21 mouse cellular contexts compared by ENCODE assay signal in genomic region chr11:44763992-44764835, GRCm38 (mm10).
A peak's percentile ranks its signal among the peaks of the same experiment; 100 is the strongest.
DNase-seq lines count a peak whose midpoint lies in the region; ATAC-seq lines count a peak whose summit lies in the region.
"Had no signal": no experiment of that assay in that cellular context is flagged by ENCODE, and none has a peak within 500 bp of the region (broad histone marks: within the 10 kb centered on the region; RNA-seq: fewer than 3 reads in every experiment).

No protein-coding gene starts in this region.

- H3K4me3 ChIP-seq in heart, embryonic 12.5 days, result no peak overlapping the region
- H3K4me3 ChIP-seq in neural tube, embryonic 13.5 days, result no peak overlapping the region
- H3K4me3 ChIP-seq in embryonic facial prominence, embryonic 10.5 days, result no peak overlapping the region
- no peak overlapping the region for H3K4me3 ChIP-seq in kidney, embryonic 15.5 days (replicated peaks)
- H3K4me3 ChIP-seq: embryonic facial prominence, embryonic 12.5 days; erythroblast, embryonic 14.5 days; forebrain, embryonic 13.5 days; heart, embryonic 15.5 days; layer of hippocampus, adult 2 months; limb, embryonic 15.5 days; megakaryocyte, embryonic 14.5 days had no signal

- H3K27me3 ChIP-seq in heart, embryonic 12.5 days (replicated peaks), result no peaks in the 10 kb centered on the region
- no peaks in the 10 kb centered on the region for H3K27me3 ChIP-seq in neural tube, embryonic 13.5 days
- H3K27me3 ChIP-seq in embryonic facial prominence, embryonic 10.5 days (replicated peaks; ENCODE audit: low read depth, poor library complexity, severe bottlenecking), result peaks cover 24% of the 10 kb centered on the region; the same call in 1 of the 2 replicates
- no peaks in the 10 kb centered on the region for H3K27me3 ChIP-seq in kidney, embryonic 15.5 days
- H3K27me3 ChIP-seq: embryonic facial prominence, embryonic 12.5 days; heart, embryonic 15.5 days; limb, embryonic 15.5 days had no signal

- H3K4me2 ChIP-seq in heart, embryonic 12.5 days, result no peak overlapping the region
- H3K4me2 ChIP-seq in neural tube, embryonic 13.5 days, result no peak overlapping the region
- H3K4me2 ChIP-seq in kidney, embryonic 15.5 days, result no peak overlapping the region
- H3K4me2 ChIP-seq: embryonic facial prominence, embryonic 12.5 days; forebrain, embryonic 13.5 days; heart, embryonic 15.5 days; limb, embryonic 15.5 days had no signal

- ATAC-seq in heart, embryonic 12.5 days (ENCODE audit: insufficient number of reproducible peaks, low FRiP score), result no peak
- no peak for ATAC-seq in neural tube, embryonic 13.5 days (ENCODE audit: low read depth)
- no peak for ATAC-seq in kidney, embryonic 15.5 days (replicated peaks; ENCODE audit: low FRiP score)
- ATAC-seq: forebrain, embryonic 13.5 days had no signal

- H3K9ac ChIP-seq in heart, embryonic 12.5 days, result no peak overlapping the region
- H3K9ac ChIP-seq in neural tube, embryonic 13.5 days, result no peak overlapping the region
- H3K9ac ChIP-seq in kidney, embryonic 15.5 days, result no peak overlapping the region
- H3K9ac ChIP-seq: embryonic facial prominence, embryonic 12.5 days; forebrain, embryonic 13.5 days; heart, embryonic 15.5 days; limb, embryonic 15.5 days had no signal

- no peaks in the 10 kb centered on the region for H3K36me3 ChIP-seq in heart, embryonic 12.5 days
- no peaks in the 10 kb centered on the region for H3K36me3 ChIP-seq in neural tube, embryonic 13.5 days
- H3K36me3 ChIP-seq in embryonic facial prominence, embryonic 10.5 days (replicated peaks), result no peaks in the 10 kb centered on the region
- H3K36me3 ChIP-seq in kidney, embryonic 15.5 days, result no peaks in the 10 kb centered on the region
- H3K36me3 ChIP-seq: embryonic facial prominence, embryonic 12.5 days; heart, embryonic 15.5 days; limb, embryonic 15.5 days had no signal

- peak overlapping the region; percentile 43; the same call in 1 of the 2 replicates for H3K27ac ChIP-seq in heart, embryonic 12.5 days (ENCODE audit: poor library complexity, severe bottlenecking)
- peak overlapping the region; percentile 24; the same call in 1 of the 2 replicates for H3K27ac ChIP-seq in neural tube, embryonic 13.5 days (replicated peaks)
- H3K27ac ChIP-seq in embryonic facial prominence, embryonic 10.5 days (replicated peaks), result 0 out of 2 replicates have a peak overlapping the region, but pooled peaks have one; percentile 25
- no peak overlapping the region for H3K27ac ChIP-seq in kidney, embryonic 15.5 days
- H3K27ac ChIP-seq: embryonic facial prominence, embryonic 12.5 days; forebrain, embryonic 13.5 days; heart, embryonic 15.5 days; layer of hippocampus, adult 2 months; limb, embryonic 15.5 days had no signal

- H3K4me1 ChIP-seq in heart, embryonic 12.5 days (replicated peaks), result peaks cover 27% of the 10 kb centered on the region
- H3K4me1 ChIP-seq in neural tube, embryonic 13.5 days (replicated peaks), result peaks cover 62% of the 10 kb centered on the region
- peaks cover 52% of the 10 kb centered on the region for H3K4me1 ChIP-seq in embryonic facial prominence, embryonic 10.5 days
- H3K4me1 ChIP-seq in kidney, embryonic 15.5 days, result peaks cover 13% of the 10 kb centered on the region
- H3K4me1 ChIP-seq: megakaryocyte, embryonic 14.5 days had no signal

- no peaks in the 10 kb centered on the region for H3K9me3 ChIP-seq in heart, embryonic 12.5 days (replicated peaks)
- H3K9me3 ChIP-seq in neural tube, embryonic 13.5 days, result no peaks in the 10 kb centered on the region
- no peaks in the 10 kb centered on the region for H3K9me3 ChIP-seq in embryonic facial prominence, embryonic 10.5 days
- no peaks in the 10 kb centered on the region for H3K9me3 ChIP-seq in kidney, embryonic 15.5 days (replicated peaks)
- H3K9me3 ChIP-seq: embryonic facial prominence, embryonic 12.5 days; forebrain, embryonic 13.5 days; heart, embryonic 15.5 days; limb, embryonic 15.5 days; megakaryocyte, embryonic 14.5 days had no signal

- DNase-seq in heart, adult 18-20 months, result no peak
- DNase-seq in neural tube, embryonic 10.5 days (ENCODE audit: extremely low spot score, low spot score), result no peak
- DNase-seq in embryonic facial prominence, embryonic 10.5 days (ENCODE audit: low spot score), result no peak
- DNase-seq in urinary bladder, postnatal 10 days (ENCODE audit: low spot score), result no peak
- DNase-seq: cerebellum, adult 9-11 months; gastrocnemius, postnatal 14 days; kidney, adult 2 months; kidney, postnatal 14 days; layer of hippocampus, postnatal 36 days; lung, postnatal 10 days; thymus, postnatal 25 days had no signal

- 59% methylated on average over 7 of the region's 7 CpGs for WGBS in heart, embryonic 12.5 days
- 76% methylated on average over 7 of the region's 7 CpGs for WGBS in neural tube, embryonic 13.5 days
- 84% methylated on average over 7 of the region's 7 CpGs for WGBS in embryonic facial prominence, embryonic 10.5 days
- 76% methylated on average over 7 of the region's 7 CpGs for WGBS in kidney, embryonic 15.5 days
